Mouse (Mus musculus) splenic B cell, adult 2 months (primary cell): Measurements from ENCODE around the gene Gm20388.
"Not testable (repeated sequence)": the region's sequence is repeated elsewhere in the genome, so short reads cannot be mapped to it uniquely, and the experiment has no call there.

Experiments
- DNase-seq: peaks from one replicate; pipeline ENCODE4 v3.0.0-alpha.2; 2011; ENCODE audit warnings: low read depth, low spot score
- H3K27me3 ChIP-seq: 2 replicates; pipeline ENCODE4 v1.6.1; 2012; ENCODE audit warnings: mild to moderate bottlenecking, low read length, moderate library complexity, mixed read lengths; ENCODE audit not compliant: control insufficient read depth, poor library complexity, insufficient read depth, severe bottlenecking
- H3K36me3 ChIP-seq: 2 replicates; pipeline ENCODE4 v1.6.1; 2012; ENCODE audit warnings: mild to moderate bottlenecking, low read length, moderate library complexity, mixed read lengths; ENCODE audit not compliant: control insufficient read depth, poor library complexity, insufficient read depth, severe bottlenecking

The Gm20388 gene

DNA sequence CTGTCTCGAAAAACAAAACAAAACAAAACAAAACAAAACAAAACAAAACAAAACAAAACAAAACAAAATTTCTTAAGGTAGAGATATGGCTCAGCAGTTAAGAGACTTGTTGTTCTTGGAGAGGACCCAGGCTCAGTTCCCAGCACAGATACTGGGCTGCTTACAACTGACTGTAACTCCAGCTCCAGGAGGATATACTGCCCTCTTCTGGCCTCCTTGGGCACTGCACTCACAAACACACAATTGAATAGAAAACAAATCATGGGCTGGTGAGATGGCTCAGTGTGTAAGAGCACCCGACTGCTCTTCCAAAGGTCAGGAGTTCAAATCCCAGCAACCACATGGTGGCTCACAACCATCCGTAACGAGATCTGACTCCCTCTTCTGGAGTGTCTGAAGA lies 813.5 kb downstream of the Gm20388 start:
- not testable (repeated sequence) for H3K36me3 ChIP-seq, H3K27me3 ChIP-seq
- DNase-seq, result peak; percentile 63

DNA sequence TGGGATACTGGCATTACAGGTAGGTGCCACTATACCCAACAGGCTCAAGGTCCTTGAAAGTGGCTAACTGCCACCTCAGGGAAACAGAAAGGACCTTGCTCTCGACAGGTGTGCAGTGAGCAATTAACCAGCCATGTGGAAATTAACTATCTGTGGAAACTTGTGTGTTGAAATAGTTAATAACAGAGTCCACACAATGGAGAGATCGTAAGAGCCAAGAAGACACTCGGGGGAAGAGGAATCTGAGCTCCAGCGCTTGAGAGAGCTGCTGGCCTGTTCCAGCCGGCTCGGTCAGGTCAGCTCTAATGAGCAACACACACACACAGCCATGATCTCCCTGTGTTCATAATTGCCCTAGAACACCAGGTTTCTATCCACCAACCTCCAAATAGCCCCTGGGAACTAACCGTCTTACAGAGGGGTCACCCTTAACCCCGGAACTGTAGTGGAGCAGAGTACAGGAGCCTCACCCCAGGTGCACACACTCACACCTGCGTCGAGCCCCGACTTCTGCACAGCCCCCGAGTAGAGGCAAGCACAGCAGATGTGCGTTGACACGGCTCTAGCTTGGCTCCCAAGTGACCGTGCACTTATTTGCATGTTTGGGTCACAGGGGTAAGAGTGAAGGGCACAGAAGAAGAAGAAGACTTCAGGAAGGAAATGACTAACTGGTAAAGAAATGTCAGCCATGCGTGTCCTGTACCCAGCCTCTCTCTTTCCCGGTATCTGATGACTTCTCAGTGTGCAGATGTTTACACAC lies 814.4 kb downstream of the Gm20388 start:
- Histone ChIP-seq H3K36me3 (no peaks in the 10 kb centered on the region), H3K27me3 (no peaks in the 10 kb centered on the region)
- DNase-seq, result peak; percentile 94

DNA sequence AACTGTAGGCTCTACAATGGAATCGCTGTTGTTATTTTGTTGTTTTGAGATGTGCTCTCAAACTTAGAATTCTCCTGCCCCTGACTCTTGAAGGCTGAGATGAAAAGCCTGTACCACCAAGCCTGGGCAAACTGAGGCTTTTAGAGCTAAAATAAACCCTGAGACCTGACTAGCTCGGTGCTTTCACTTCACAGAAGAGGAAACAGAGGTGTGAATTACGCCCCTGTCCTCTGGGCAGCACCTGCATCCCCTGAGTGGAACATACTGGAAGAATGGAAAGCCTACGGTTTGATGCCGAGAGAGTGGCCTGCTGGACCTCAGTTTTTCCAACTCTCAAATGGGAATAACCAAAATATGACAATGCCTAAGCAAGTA lies 814.9 kb downstream of the Gm20388 start:
- Histone ChIP-seq H3K36me3 (no peaks in the 10 kb centered on the region), H3K27me3 (no peaks in the 10 kb centered on the region)
- DNase-seq, result no peak

DNA sequence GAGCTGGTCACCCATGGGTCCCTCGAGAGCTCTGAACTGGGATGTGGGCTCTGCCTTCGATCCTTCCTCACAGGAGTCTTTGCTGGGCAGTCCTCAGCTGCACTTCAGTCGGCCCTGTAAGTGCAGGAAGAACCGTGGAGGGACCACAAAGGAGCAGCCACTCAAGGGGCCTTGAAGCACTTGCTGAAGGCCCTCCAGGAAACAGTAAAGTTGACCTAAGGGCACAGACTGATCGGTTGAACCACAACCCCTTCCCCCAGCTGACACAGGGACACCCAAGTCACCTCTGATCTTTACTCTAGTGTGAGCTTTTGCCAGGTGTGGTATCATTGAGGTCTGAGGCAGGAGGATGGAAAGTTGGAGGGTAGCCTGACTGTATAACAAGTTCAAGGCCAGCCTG lies 815.4 kb downstream of the Gm20388 start:
- no peak for DNase-seq
- Histone ChIP-seq H3K27me3 (no peaks in the 10 kb centered on the region), H3K36me3 (no peaks in the 10 kb centered on the region)

DNA sequence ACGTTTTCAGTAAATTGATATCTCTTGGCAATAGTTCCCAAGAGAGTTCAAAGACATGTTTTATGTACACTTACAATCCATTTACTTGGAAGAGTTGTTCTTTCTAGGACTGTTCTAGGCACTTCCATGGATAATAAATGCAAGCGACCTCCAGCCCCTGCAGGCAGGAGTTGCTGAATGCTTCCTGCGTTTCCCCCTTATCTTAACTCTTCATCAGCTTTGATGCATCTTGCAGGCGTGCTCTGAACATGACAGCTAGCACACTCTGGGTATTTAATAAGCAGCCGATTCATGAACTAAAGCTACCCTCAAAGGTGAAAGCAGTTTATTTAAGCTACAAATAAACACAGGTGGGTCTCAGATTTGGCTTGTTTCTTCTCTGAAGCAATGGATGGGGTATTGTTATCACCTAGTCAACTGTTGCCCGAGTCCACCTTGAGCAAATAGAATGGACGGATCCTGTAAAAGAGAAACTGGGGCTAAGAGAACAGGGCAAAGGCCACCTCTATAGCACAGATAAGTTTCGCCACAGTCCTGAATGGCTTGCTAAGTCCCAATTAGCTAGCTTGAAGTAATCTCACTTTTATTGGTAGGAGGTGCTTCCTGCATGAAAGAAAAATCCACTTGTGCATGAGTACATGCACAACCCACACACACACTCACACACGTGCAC lies 818.0 kb downstream of the Gm20388 start:
- no peaks in the 10 kb centered on the region for H3K36me3 ChIP-seq
- DNase-seq, result no peak
- H3K27me3 ChIP-seq, result no peaks in the 10 kb centered on the region

DNA sequence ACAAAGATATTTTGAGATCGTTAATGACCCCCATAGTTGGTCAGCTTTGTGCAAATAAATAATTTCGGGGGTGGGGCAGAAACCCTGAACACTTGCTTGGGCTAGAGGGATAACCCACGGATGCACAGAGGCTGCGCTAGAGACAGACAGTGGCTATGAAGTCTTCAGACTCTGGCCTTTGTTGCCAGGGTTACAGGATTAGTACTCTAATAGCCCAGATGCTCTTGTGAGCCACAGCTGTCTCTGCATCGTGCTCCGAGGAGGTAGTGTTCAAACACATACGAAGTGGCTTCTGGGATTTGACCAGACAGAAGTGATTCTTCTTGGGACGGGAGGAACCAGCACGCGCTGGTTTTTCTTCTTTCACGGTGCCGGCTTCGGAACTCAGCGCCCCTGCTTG lies 820.9 kb downstream of the Gm20388 start:
- no peak for DNase-seq
- no peaks in the 10 kb centered on the region for H3K27me3 ChIP-seq
- no peaks in the 10 kb centered on the region for H3K36me3 ChIP-seq

DNA sequence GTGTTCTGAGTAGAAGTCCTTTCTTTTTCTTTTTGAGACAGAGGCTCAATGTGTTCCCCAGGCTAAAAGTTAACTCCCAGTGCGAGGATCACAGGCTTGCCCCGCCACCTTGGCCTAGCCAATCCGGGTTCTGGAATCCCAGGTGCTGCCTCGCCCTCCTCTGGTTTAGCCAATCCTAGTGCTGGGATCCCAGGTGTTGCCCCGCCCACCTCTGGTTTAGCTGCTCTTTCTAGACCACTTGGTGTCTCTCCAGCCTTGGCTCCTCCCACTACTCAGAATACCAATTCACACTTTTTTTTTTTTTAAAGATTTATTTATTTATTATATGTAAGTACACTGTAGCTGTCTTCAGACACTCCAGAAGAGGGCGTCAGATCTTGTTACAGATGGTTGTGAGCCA lies 821.4 kb downstream of the Gm20388 start:
- no peaks in the 10 kb centered on the region for H3K36me3 ChIP-seq
- H3K27me3 ChIP-seq, result no peaks in the 10 kb centered on the region

DNA sequence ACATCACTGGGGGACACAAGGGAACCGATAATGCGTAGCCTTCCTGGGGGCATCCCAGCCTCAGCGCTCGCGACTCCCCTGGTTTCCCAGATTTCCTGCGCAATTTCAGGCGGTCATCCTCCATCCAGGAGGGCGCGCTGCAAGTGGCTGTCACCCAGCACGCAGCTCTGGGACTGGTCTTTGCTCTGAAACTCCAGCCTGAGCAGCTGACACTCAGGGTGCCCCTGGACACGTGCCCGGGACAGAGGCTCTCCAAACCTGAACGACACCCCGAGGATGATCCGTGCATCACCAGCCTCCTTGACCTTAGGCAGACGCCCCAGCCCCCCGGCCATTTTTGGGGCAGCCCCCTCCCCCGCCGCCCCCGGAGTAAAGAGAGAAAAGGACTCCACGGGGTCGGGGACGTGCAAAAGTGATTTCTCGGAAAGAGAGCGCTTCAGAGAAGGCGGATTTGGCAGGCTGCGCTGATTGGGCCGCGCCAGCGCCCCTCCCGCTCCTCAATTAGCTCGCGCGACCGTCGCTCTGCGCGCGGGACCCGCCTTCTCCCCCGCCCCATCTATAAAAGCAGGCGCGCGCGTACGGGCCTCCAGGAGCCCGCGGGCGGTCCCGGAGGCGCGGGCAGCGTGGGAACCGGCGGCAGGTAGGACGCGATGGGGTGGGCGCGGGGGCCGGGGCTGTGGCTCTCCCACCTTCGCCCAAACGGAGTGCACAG lies 825.3 kb downstream of the Gm20388 start, which contains the start of gene Irf8:
TSS of gene Irf8 (plus strand) at position 589 of the 712 bp plus-strand sequence.
- peak; percentile 96 for DNase-seq
- Histone ChIP-seq H3K36me3 (peaks cover 5% of the 10 kb centered on the region), H3K27me3 (no peaks in the 10 kb centered on the region)

More for the DNA sequence above, 821.4 kb downstream of the Gm20388 start:
- DNase-seq, result no peak

DNA sequence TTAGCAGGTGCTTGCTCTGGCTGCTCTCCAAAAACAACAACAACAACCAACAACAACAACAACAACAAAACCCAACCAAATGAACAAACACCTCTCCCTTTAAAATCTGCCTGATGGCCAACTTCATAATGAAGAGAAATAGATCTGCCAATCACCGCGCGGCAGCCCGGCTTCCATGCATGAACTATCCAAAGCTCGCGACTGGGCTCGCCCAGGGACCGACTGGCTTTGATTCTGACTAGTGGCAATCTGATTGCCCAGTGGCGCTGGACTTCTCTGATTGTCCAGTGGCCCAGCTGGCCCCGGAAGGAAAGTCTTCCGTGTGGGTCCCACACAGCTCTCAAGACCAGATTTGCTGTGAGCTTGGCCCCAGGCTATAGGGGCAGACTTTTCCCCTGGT lies 825.8 kb downstream of the Gm20388 start:
- H3K27me3 ChIP-seq, result no peaks in the 10 kb centered on the region
- H3K36me3 ChIP-seq, result peaks cover 5% of the 10 kb centered on the region
- DNase-seq, result no peak

DNA sequence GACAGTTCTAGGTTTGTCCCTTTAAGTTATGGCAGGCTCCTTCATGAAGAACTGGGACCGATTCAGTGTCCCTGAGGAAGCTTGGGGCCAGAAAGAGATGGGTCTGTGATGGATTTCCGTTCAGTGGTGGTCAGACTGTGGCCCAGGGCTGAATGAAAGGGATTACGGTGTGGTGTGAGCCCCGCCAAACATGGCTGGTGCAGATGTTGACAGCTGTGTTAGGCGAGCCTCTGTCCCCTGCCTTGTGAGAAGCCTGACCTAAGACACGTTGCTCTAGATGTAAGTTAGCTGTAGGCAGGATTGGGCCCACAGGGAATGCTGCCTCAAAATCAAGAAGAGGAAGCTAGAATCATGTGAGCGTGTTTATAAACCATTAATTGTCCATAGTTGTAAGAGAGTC lies 826.5 kb downstream of the Gm20388 start:
- peaks cover 8% of the 10 kb centered on the region for H3K36me3 ChIP-seq
- no peaks in the 10 kb centered on the region for H3K27me3 ChIP-seq
- DNase-seq, result peak; percentile 62

DNA sequence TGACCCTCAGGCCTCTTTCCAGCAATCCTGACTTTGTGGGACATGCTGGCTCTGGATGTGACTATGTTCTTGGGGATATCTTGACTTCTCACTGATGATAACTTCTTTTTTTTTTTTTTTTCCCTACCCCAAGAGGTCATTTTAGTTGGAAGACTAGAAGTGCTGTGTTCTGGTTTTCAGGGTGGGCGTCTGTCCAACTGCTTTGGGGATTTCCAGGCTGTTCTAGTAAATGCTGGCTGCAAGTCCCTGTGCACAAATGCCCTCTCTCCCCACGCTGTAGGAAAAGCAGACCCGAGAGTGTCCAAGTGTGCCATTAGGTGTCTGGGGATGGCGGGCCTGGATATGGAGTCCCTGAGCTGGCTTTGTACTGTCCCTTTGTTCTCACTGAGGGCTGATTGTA lies 828.1 kb downstream of the Gm20388 start:
- no peak for DNase-seq
- no peaks in the 10 kb centered on the region for H3K27me3 ChIP-seq
- H3K36me3 ChIP-seq, result peaks cover 19% of the 10 kb centered on the region

DNA sequence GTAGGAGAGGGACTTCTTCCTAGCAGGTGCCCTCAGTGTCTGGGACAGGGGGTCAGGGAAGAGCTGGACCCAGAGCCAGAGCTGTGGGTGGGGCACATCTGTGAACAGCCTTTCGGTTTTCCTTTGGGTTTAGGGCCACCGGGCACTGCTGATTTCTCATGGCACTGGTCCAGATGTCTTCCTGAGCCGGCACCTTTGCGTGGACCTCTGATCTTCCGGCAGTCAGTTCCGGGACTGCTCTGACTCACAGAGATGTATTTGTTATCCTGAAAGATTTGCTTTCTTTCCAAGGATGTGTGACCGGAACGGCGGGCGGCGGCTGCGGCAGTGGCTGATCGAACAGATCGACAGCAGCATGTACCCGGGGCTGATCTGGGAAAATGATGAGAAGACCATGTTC lies 828.9 kb downstream of the Gm20388 start:
- H3K36me3 ChIP-seq, result peaks cover 24% of the 10 kb centered on the region
- DNase-seq, result no peak
- H3K27me3 ChIP-seq, result no peaks in the 10 kb centered on the region

DNA sequence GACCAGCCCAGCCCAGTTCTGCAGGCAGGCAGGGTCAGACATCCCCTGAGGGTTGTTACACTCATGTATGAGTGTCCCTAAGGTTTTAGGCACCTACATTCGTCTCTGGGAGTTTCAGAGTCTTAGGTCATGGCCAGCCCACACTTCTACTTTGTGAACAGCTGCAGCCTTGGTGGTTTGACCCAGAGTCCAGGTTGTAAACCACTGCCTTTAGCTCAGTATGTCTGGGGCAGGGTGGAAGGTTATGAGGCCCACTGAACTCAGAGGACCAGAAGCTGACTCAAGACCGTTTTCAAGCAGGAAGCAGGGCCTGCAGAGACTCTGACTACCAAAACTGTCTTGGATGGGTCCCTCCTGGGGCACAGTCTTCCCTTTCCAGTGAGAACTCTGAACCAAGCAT lies 829.9 kb downstream of the Gm20388 start:
- H3K27me3 ChIP-seq, result no peaks in the 10 kb centered on the region
- H3K36me3 ChIP-seq, result peaks cover 29% of the 10 kb centered on the region
- DNase-seq, result no peak

DNA sequence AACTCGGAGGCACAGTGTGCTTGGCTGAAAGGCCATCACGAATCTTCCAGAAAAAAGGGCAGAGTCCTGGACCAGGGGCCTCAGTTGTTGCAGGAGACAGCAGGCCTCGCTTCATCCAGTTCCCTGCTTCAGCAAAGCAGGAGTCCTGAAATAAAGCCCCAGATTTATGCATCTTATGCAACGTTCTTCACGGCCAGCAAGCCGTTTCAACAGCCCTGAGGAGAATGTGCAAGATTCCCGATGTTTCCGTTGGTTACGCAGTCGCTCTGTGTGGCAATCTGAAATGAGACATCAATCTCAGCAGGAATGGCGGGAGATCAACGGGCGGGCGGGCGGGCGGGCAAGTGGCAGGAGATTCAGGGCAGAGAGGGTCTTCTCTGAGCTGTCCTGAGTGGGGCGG lies 830.4 kb downstream of the Gm20388 start:
- H3K36me3 ChIP-seq, result peaks cover 29% of the 10 kb centered on the region
- H3K27me3 ChIP-seq, result no peaks in the 10 kb centered on the region
- no peak for DNase-seq
